11 mouse cellular contexts compared by ENCODE assay signal in genomic region chr6:41662320-41662719, GRCm38 (mm10). TPM values are rescaled to one million over a fixed set of nuclear protein-coding genes. Genes with fewer than 3 reads are reported as not detected.
DNase-seq lines count a peak whose midpoint lies in the region; ATAC-seq and TF ChIP-seq lines count a peak whose summit lies in the region.
"Had no signal": no experiment of that assay in that cellular context is flagged by ENCODE, and none has a peak within 500 bp of the region (broad histone marks: within the 10 kb centered on the region; RNA-seq: fewer than 3 reads in every experiment).

No protein-coding gene starts in this region.

- H3K4me2 ChIP-seq in heart, postnatal 0 days (ENCODE audit: low read depth, low read length): no peak overlapping the region
- no peak overlapping the region for H3K4me2 ChIP-seq in heart, embryonic 12.5 days
- H3K4me2 ChIP-seq in intestine, embryonic 16.5 days (ENCODE audit: low read depth, low read length): no peak overlapping the region
- H3K4me2 ChIP-seq: embryonic facial prominence, embryonic 15.5 days; heart, embryonic 15.5 days had no signal

- H3K9ac ChIP-seq in heart, postnatal 0 days (replicated peaks; ENCODE audit: low read depth, low read length): no peak overlapping the region
- no peak overlapping the region for H3K9ac ChIP-seq in heart, embryonic 12.5 days
- no peak overlapping the region for H3K9ac ChIP-seq in intestine, embryonic 16.5 days (ENCODE audit: low read depth, low read length)
- H3K9ac ChIP-seq: embryonic facial prominence, embryonic 15.5 days; heart, embryonic 15.5 days had no signal

- no peaks in the 10 kb centered on the region for H3K27me3 ChIP-seq in heart, postnatal 0 days (ENCODE audit: control insufficient read depth, insufficient read depth, low read length)
- no peaks in the 10 kb centered on the region for H3K27me3 ChIP-seq in heart, embryonic 12.5 days (replicated peaks)
- H3K27me3 ChIP-seq in intestine, embryonic 16.5 days (replicated peaks; ENCODE audit: control insufficient read depth, insufficient read depth, low read length): no peaks in the 10 kb centered on the region
- H3K27me3 ChIP-seq: embryonic facial prominence, embryonic 15.5 days; heart, embryonic 15.5 days had no signal

- 24% methylated on average over 2 of the region's 2 CpGs for WGBS in heart, postnatal 0 days
- 35% methylated on average over 2 of the region's 2 CpGs for WGBS in heart, embryonic 12.5 days
- WGBS in intestine, embryonic 16.5 days: 30% methylated on average over 2 of the region's 2 CpGs

- H3K4me1 ChIP-seq in heart, postnatal 0 days (ENCODE audit: control insufficient read depth, insufficient read depth): no peaks in the 10 kb centered on the region
- no peaks in the 10 kb centered on the region for H3K4me1 ChIP-seq in heart, embryonic 12.5 days (replicated peaks)
- H3K4me1 ChIP-seq in intestine, embryonic 16.5 days (ENCODE audit: control insufficient read depth, insufficient read depth, low read length): no peaks in the 10 kb centered on the region
- H3K4me1 ChIP-seq: embryonic facial prominence, embryonic 15.5 days; heart, embryonic 15.5 days had no signal

- TF ChIP-seq EP300 in heart, postnatal 0 days (IDR thresholded peaks at IDR 0.05; ENCODE audit: low read depth): no peak

- H3K36me3 ChIP-seq in heart, postnatal 0 days (replicated peaks; ENCODE audit: control insufficient read depth, insufficient read depth, low read length): no peaks in the 10 kb centered on the region
- H3K36me3 ChIP-seq in heart, embryonic 12.5 days: no peaks in the 10 kb centered on the region
- no peaks in the 10 kb centered on the region for H3K36me3 ChIP-seq in intestine, embryonic 16.5 days (ENCODE audit: control insufficient read depth, insufficient read depth, low read length)
- H3K36me3 ChIP-seq: embryonic facial prominence, embryonic 15.5 days; heart, embryonic 15.5 days had no signal

- peak; percentile 22; the same call in 1 of the 2 replicates for TF ChIP-seq CTCF in heart, postnatal 0 days (IDR thresholded peaks at IDR 0.05; ENCODE audit: low read depth)

- H3K4me3 ChIP-seq in heart, postnatal 0 days (ENCODE audit: low read depth, low read length): no peak overlapping the region
- H3K4me3 ChIP-seq in heart, embryonic 12.5 days: no peak overlapping the region
- H3K4me3 ChIP-seq in intestine, embryonic 16.5 days (ENCODE audit: low read length): no peak overlapping the region
- H3K4me3 ChIP-seq: embryonic facial prominence, embryonic 15.5 days; heart, embryonic 15.5 days had no signal

- ATAC-seq in heart, postnatal 0 days (ENCODE audit: insufficient read depth, low read depth): no peak
- ATAC-seq in heart, embryonic 12.5 days (ENCODE audit: insufficient number of reproducible peaks, low FRiP score): no peak
- peak; percentile 66 for ATAC-seq in intestine, embryonic 16.5 days

- no peaks in the 10 kb centered on the region for H3K9me3 ChIP-seq in heart, postnatal 0 days (replicated peaks; ENCODE audit: control insufficient read depth, low read length)
- H3K9me3 ChIP-seq in heart, embryonic 12.5 days (replicated peaks): no peaks in the 10 kb centered on the region
- H3K9me3 ChIP-seq in intestine, embryonic 16.5 days (ENCODE audit: control insufficient read depth, low read length): no peaks in the 10 kb centered on the region
- H3K9me3 ChIP-seq: embryonic facial prominence, embryonic 15.5 days; heart, embryonic 15.5 days had no signal

- no peak overlapping the region for H3K27ac ChIP-seq in heart, postnatal 0 days (ENCODE audit: low read depth)
- no peak overlapping the region for H3K27ac ChIP-seq in heart, embryonic 12.5 days (ENCODE audit: poor library complexity, severe bottlenecking)
- no peak overlapping the region for H3K27ac ChIP-seq in intestine, embryonic 16.5 days (ENCODE audit: low read length)
- H3K27ac ChIP-seq: embryonic facial prominence, embryonic 15.5 days; heart, embryonic 15.5 days had no signal

- DNase-seq in heart, postnatal 0 days (ENCODE audit: low spot score): no peak
- DNase-seq in 416B (ENCODE audit: low read depth): peak; percentile 12
- peak; percentile 28 for DNase-seq in NIH3T3 (ENCODE audit: low read depth)
- DNase-seq in right cerebral cortex, adult 2 months (ENCODE audit: low spot score in 2 of 2): no peak
- DNase-seq in gastrocnemius, postnatal 4 days (ENCODE audit: low spot score in 2 of 2): no peak
- DNase-seq in gastrocnemius, adult 18-20 months (ENCODE audit: low spot score): no peak

RNA-seq across cellular contexts. Expression of gene Trpv5, which starts 18.2 kb away (rescaled TPM):
- total RNA-seq in heart, postnatal 0 days (2014; rRNA removed; ENCODE audit: low replicate concordance): not detected in 2 replicates
- polyA plus RNA-seq in heart, postnatal 0 days (2015; fragmentation: Nextera tagmentation; extraction: Ambion mirVana): not detected in 2 replicates
- 0.08 TPM in 1 of 2 replicates, not detected in the other for polyA plus RNA-seq in heart, embryonic 12.5 days (2016; fragmentation: Nextera tagmentation; extraction: Ambion mirVana)
- polyA plus RNA-seq in intestine, embryonic 16.5 days (2015; fragmentation: Nextera tagmentation; extraction: Ambion mirVana): 0.11 and 0.13 TPM in 2 replicates
- not detected for total RNA-seq in gastrocnemius, postnatal 4 days (2021)
- not detected for total RNA-seq in gastrocnemius, adult 18-20 months (2021)
- total RNA-seq: left cerebral cortex, adult 18-20 months had no signal
- polyA plus RNA-seq: embryonic facial prominence, embryonic 15.5 days; heart, embryonic 15.5 days had no signal

RNA-seq across cellular contexts. Expression of gene Llcfc1, which starts 21.9 kb away (rescaled TPM):
- total RNA-seq in heart, postnatal 0 days (2014; rRNA removed; ENCODE audit: low replicate concordance): not detected in 2 replicates
- not detected in 2 replicates for polyA plus RNA-seq in heart, postnatal 0 days (2015; fragmentation: Nextera tagmentation; extraction: Ambion mirVana)
- polyA plus RNA-seq in heart, embryonic 12.5 days (2016; fragmentation: Nextera tagmentation; extraction: Ambion mirVana): not detected in 2 replicates
- 1.1 and 1.6 TPM in 2 replicates for polyA plus RNA-seq in intestine, embryonic 16.5 days (2015; fragmentation: Nextera tagmentation; extraction: Ambion mirVana)
- not detected for total RNA-seq in gastrocnemius, postnatal 4 days (2021)
- total RNA-seq in gastrocnemius, adult 18-20 months (2021): not detected
- total RNA-seq: left cerebral cortex, adult 18-20 months had no signal
- polyA plus RNA-seq: embryonic facial prominence, embryonic 15.5 days; heart, embryonic 15.5 days had no signal

RNA-seq across cellular contexts. Expression of gene Trpv6, which starts 26.1 kb away (rescaled TPM):
- total RNA-seq in heart, postnatal 0 days (2014; rRNA removed; ENCODE audit: low replicate concordance): not detected in 2 replicates
- not detected in 2 replicates for polyA plus RNA-seq in heart, postnatal 0 days (2015; fragmentation: Nextera tagmentation; extraction: Ambion mirVana)
- polyA plus RNA-seq in heart, embryonic 12.5 days (2016; fragmentation: Nextera tagmentation; extraction: Ambion mirVana): 0.11 TPM in 1 of 2 replicates, not detected in the other
- 0.29 and 0.35 TPM in 2 replicates for polyA plus RNA-seq in intestine, embryonic 16.5 days (2015; fragmentation: Nextera tagmentation; extraction: Ambion mirVana)
- total RNA-seq in gastrocnemius, postnatal 4 days (2021): not detected
- not detected for total RNA-seq in gastrocnemius, adult 18-20 months (2021)
- polyA plus RNA-seq: heart, embryonic 15.5 days had no signal

RNA-seq across cellular contexts. Expression of gene Kel, which starts 41.8 kb away (rescaled TPM):
- 0.12 and 2.1 TPM in 2 replicates for total RNA-seq in heart, postnatal 0 days (2014; rRNA removed; ENCODE audit: low replicate concordance)
- 0.14 and 0.18 TPM in 2 replicates for polyA plus RNA-seq in heart, postnatal 0 days (2015; fragmentation: Nextera tagmentation; extraction: Ambion mirVana)
- polyA plus RNA-seq in heart, embryonic 12.5 days (2016; fragmentation: Nextera tagmentation; extraction: Ambion mirVana): 34.0 and 40.5 TPM in 2 replicates
- polyA plus RNA-seq in intestine, embryonic 16.5 days (2015; fragmentation: Nextera tagmentation; extraction: Ambion mirVana): 3.4 and 5.5 TPM in 2 replicates
- total RNA-seq in gastrocnemius, postnatal 4 days (2021): 1 to 10 TPM in 1 of 2 experiments, under 1 TPM in 1; 0.78 to 1.4 TPM
- total RNA-seq in gastrocnemius, adult 18-20 months (2021): not detected
- total RNA-seq: left cerebral cortex, adult 18-20 months had no signal

RNA-seq across cellular contexts. Expression of gene Ephb6, which starts 57.0 kb away (rescaled TPM):
- 2.1 and 5.6 TPM in 2 replicates for total RNA-seq in heart, postnatal 0 days (2014; rRNA removed; ENCODE audit: low replicate concordance)
- 1.8 and 2.3 TPM in 2 replicates for polyA plus RNA-seq in heart, postnatal 0 days (2015; fragmentation: Nextera tagmentation; extraction: Ambion mirVana)
- polyA plus RNA-seq in heart, embryonic 12.5 days (2016; fragmentation: Nextera tagmentation; extraction: Ambion mirVana): 4.7 and 5.0 TPM in 2 replicates
- 6.6 and 7.4 TPM in 2 replicates for polyA plus RNA-seq in intestine, embryonic 16.5 days (2015; fragmentation: Nextera tagmentation; extraction: Ambion mirVana)
- total RNA-seq in gastrocnemius, postnatal 4 days (2021): 1 to 10 TPM; 5.1 to 5.8 TPM
- total RNA-seq in gastrocnemius, adult 18-20 months (2021): under 1 TPM; 0.76 to 0.91 TPM

Comparison
In these comparisons a context has a peak if more than half of its experiments do, and no peak if none do; other contexts are left out.
1. DNase-seq: peak in 416B (single experiment) and NIH3T3 (single experiment); none in heart, postnatal 0 days (single experiment), right cerebral cortex, adult 2 months (0 of 2), gastrocnemius, postnatal 4 days (0 of 2) and gastrocnemius, adult 18-20 months (single experiment).